Mouse (Mus musculus) forebrain, embryonic 14.5 days (tissue): Measurements from ENCODE around the gene Stard3. TPM values are rescaled to one million over a fixed set of nuclear protein-coding genes. Genes with fewer than 3 reads are reported as not detected.

Experiments used
- ATAC-seq: fragments of 200-750 bp; cut with Nextera tagmentation; 2 replicates; pipeline ENCODE4 v1.8.0; 2017; ENCODE audit warnings: mild to moderate bottlenecking, moderate library complexity
- DNase-seq: peaks from one replicate; pipeline ENCODE4 v3.0.0-alpha.2; 2015; ENCODE audit warnings: low spot score
- H3K27ac ChIP-seq: fragments of 300-500 bp; sonication (generic); 2 replicates; pipeline ENCODE4 v1.5.1; 2014; ENCODE audit warnings: low read depth, mild to moderate bottlenecking, control low read depth, low read length, moderate library complexity
- H3K27me3 ChIP-seq: fragments of 300-500 bp; sonication (generic); replicated peaks from 2 replicates; pipeline ENCODE4 v1.6.1; 2014; ENCODE audit warnings: low read length, control low read depth, mixed read lengths; ENCODE audit not compliant: control insufficient read depth, insufficient read depth
- H3K36me3 ChIP-seq: fragments of 300-500 bp; sonication (generic); 2 replicates; pipeline ENCODE4 v1.6.1; 2014; ENCODE audit warnings: low read length, control low read depth; ENCODE audit not compliant: control insufficient read depth, insufficient read depth
- H3K4me1 ChIP-seq: fragments of 300-500 bp; sonication (generic); 2 replicates; pipeline ENCODE4 v1.6.1; 2014; ENCODE audit warnings: antibody characterized with exemption, low read length, control low read depth; ENCODE audit not compliant: control insufficient read depth, insufficient read depth
- H3K4me2 ChIP-seq: fragments of 300-500 bp; sonication (generic); 2 replicates; pipeline ENCODE4 v1.6.1; 2014; ENCODE audit warnings: mild to moderate bottlenecking, control low read depth, low read length
- H3K4me3 ChIP-seq: fragments of 300-500 bp; sonication (generic); 2 replicates; pipeline ENCODE4 v1.5.1; 2014; ENCODE audit warnings: low read depth, low read length, control low read depth
- H3K9ac ChIP-seq: fragments of 300-500 bp; sonication (generic); 2 replicates; pipeline ENCODE4 v1.6.1; 2014; ENCODE audit warnings: mild to moderate bottlenecking, low read length, control low read depth, moderate library complexity
- H3K9me3 ChIP-seq: fragments of 300-500 bp; sonication (generic); replicated peaks from 2 replicates; pipeline ENCODE4 v1.6.1; 2016; ENCODE audit warnings: low read length, control low read depth, mixed read lengths; ENCODE audit not compliant: control insufficient read depth
- WGBS: fragments of 180-500 bp; shearing (Covaris S2); extraction: QIAGEN DNeasy Blood & Tissue Kit; methylation state at CpG from one replicate; pipeline ENCODE4 v1.1.7; 2014; 5-methylcytosine and 5-hydroxymethylcytosine counted together
- polyA plus RNA-seq: library from polyadenylated mRNA; unstranded; fragments of >200 nt; fragmentation: Nextera tagmentation; extraction: Ambion mirVana; gene quantifications from 2 replicates; pipeline ENCODE4 v1.2.1, GENCODE M21; 2014

The Stard3 gene
- polyA plus RNA-seq, 1 experiment from 2014 or later = 43.8 TPM

- ATAC-seq (no peak), DNase-seq (no peak)
- Histone ChIP-seq H3K27me3 (peaks cover 76% of the 10 kb centered on the region), H3K36me3 (0 out of 2 replicates have a peak, but pooled peaks cover 5% of the 10 kb centered on the region), H3K4me1 (peaks cover 19% of the 10 kb centered on the region), H3K4me2 (no peak overlapping the region), H3K27ac (no peak overlapping the region), H3K4me3 (no peak overlapping the region), H3K9me3 (no peaks in the 10 kb centered on the region), H3K9ac (no peak overlapping the region)
- WGBS = 83% methylated on average over 3 of the region's 3 CpGs
Measured at GRCm38 (mm10) chr11:98332186-98332585, 26.0 kb upstream of the Stard3 start.

GRCm38 (mm10) chr11:98332841-98333240 is 25.3 kb upstream of the Stard3 start:
- H3K4me2 ChIP-seq = no peak overlapping the region
- peaks cover 19% of the 10 kb centered on the region for H3K4me1 ChIP-seq
- ATAC-seq = no peak
- H3K27me3 ChIP-seq = peaks cover 76% of the 10 kb centered on the region
- peak overlapping the region; percentile 93 for H3K27ac ChIP-seq
- H3K4me3 ChIP-seq = no peak overlapping the region
- no peaks in the 10 kb centered on the region for H3K9me3 ChIP-seq
- 73% methylated on average over 4 of the region's 4 CpGs for WGBS
- no peak for DNase-seq
- no peaks in the 10 kb centered on the region for H3K36me3 ChIP-seq
- H3K9ac ChIP-seq = no peak overlapping the region

- H3K9me3 ChIP-seq = no peaks in the 10 kb centered on the region
- H3K27me3 ChIP-seq = peaks cover 75% of the 10 kb centered on the region
- DNase-seq = peak; percentile 60
- H3K36me3 ChIP-seq = no peaks in the 10 kb centered on the region
- H3K4me2 ChIP-seq = peak overlapping the region; percentile 46; the same call in 1 of the 2 replicates
- no peak overlapping the region; the same call in 1 of the 2 replicates for H3K9ac ChIP-seq
- H3K4me3 ChIP-seq = no peak overlapping the region
- H3K27ac ChIP-seq = peak overlapping the region; percentile 93
- H3K4me1 ChIP-seq = peaks cover 19% of the 10 kb centered on the region
- 46% methylated on average over 9 of the region's 10 CpGs for WGBS
- ATAC-seq = no peak
Measured at GRCm38 (mm10) chr11:98333263-98333696, 24.9 kb upstream of the Stard3 start.

- ATAC-seq = peak; percentile 35
- Histone ChIP-seq H3K4me2 (peak overlapping the region; percentile 46), H3K4me1 (peaks cover 19% of the 10 kb centered on the region), H3K36me3 (no peaks in the 10 kb centered on the region), H3K9ac (peak overlapping the region; percentile 41; the same call in 1 of the 2 replicates), H3K27ac (peak overlapping the region; percentile 93), H3K27me3 (peaks cover 70% of the 10 kb centered on the region), H3K9me3 (no peaks in the 10 kb centered on the region), H3K4me3 (peak overlapping the region; percentile 15)
- WGBS = 2% methylated on average over 39 of the region's 41 CpGs
- peak; percentile 73 for DNase-seq
Measured at GRCm38 (mm10) chr11:98333981-98334741, 24.0 kb upstream of the Stard3 start.

GRCm38 (mm10) chr11:98335250-98335649 is 22.9 kb upstream of the Stard3 start:
- peaks cover 25% of the 10 kb centered on the region for H3K4me1 ChIP-seq
- no peaks in the 10 kb centered on the region for H3K9me3 ChIP-seq
- no peak overlapping the region for H3K4me2 ChIP-seq
- H3K4me3 ChIP-seq = no peak overlapping the region
- H3K27ac ChIP-seq = peak overlapping the region; percentile 93; the same call in 1 of the 2 replicates
- H3K36me3 ChIP-seq = no peaks in the 10 kb centered on the region
- 11% methylated on average over 9 of the region's 9 CpGs for WGBS
- no peak for ATAC-seq
- peak; percentile 63 for DNase-seq
- H3K27me3 ChIP-seq = peaks cover 65% of the 10 kb centered on the region
- no peak overlapping the region for H3K9ac ChIP-seq

- Histone ChIP-seq H3K36me3 (no peaks in the 10 kb centered on the region), H3K27ac (no peak overlapping the region), H3K4me3 (no peak overlapping the region), H3K27me3 (peaks cover 54% of the 10 kb centered on the region), H3K9me3 (no peaks in the 10 kb centered on the region), H3K4me1 (peaks cover 25% of the 10 kb centered on the region), H3K9ac (no peak overlapping the region), H3K4me2 (no peak overlapping the region)
- no peak for DNase-seq
- WGBS = 18% methylated on average over 13 of the region's 13 CpGs
- ATAC-seq = no peak
Measured at GRCm38 (mm10) chr11:98336245-98337107, 21.7 kb upstream of the Stard3 start.

- H3K9me3 ChIP-seq = no peaks in the 10 kb centered on the region
- peak overlapping the region; percentile 95 for H3K4me2 ChIP-seq
- no peaks in the 10 kb centered on the region for H3K36me3 ChIP-seq
- peak overlapping the region; percentile 99 for H3K27ac ChIP-seq
- peak overlapping the region; percentile 84 for H3K9ac ChIP-seq
- peak overlapping the region; percentile 46 for H3K4me3 ChIP-seq
- H3K27me3 ChIP-seq = peaks cover 45% of the 10 kb centered on the region
- WGBS = under 1% methylated on average over 39 of the region's 57 CpGs
- H3K4me1 ChIP-seq = peaks cover 31% of the 10 kb centered on the region
- DNase-seq = peak; percentile 85
- peak; percentile 60 for ATAC-seq
Measured at GRCm38 (mm10) chr11:98338507-98338961, 19.6 kb upstream of the Stard3 start.

- Histone ChIP-seq H3K27ac (peak overlapping the region; percentile 99), H3K4me3 (peak overlapping the region; percentile 46), H3K36me3 (no peaks in the 10 kb centered on the region), H3K4me1 (peaks cover 27% of the 10 kb centered on the region), H3K9me3 (no peaks in the 10 kb centered on the region), H3K27me3 (peaks cover 40% of the 10 kb centered on the region), H3K4me2 (peak overlapping the region; percentile 95), H3K9ac (peak overlapping the region; percentile 84)
- peak; percentile 49 for ATAC-seq
- peak; percentile 91 for DNase-seq
- WGBS = under 1% methylated on average over 19 of the region's 19 CpGs
Measured at GRCm38 (mm10) chr11:98339071-98339501, 19.1 kb upstream of the Stard3 start.
